Mouse (Mus musculus): ENCODE measurements at regions not wholly inside any gene's neighbourhood (a gene's known extent, or its start where the extent isn't known, plus 50 kb on each side); places are given as distances from the start of the nearest gene placed in this dataset.

DNA sequence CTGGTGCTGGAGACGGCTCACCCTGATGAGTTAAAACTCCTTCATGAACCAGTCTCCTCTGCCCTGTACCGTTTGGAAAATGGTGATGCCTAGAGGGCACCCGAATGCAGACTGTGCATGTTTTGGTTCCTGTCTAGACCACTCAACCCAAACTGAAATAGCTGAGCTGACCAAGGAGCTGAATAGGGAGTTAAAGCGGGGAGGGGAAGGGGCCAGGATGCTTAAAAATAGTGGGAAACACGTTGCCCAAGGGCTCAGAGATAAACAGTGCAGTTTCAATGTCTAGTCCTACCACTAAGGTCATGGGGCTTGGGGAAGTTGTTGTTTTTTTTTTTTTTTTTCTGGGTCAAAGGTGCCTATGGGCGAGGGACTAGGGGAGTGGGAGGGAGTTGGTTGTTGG lies 348.8 kb upstream of the Sall1 start:
- TF ChIP-seq POLR2A (IDR thresholded peaks at IDR 0.05; ENCODE audit: borderline replicate concordance, extremely low read depth, insufficient read depth, insufficient read length, poor library complexity, severe bottlenecking): no peak
- TF ChIP-seq CTCF (IDR thresholded peaks at IDR 0.05; ENCODE audit: borderline replicate concordance, extremely low read depth, insufficient read depth, insufficient read length): no peak
